Mouse (Mus musculus): ENCODE measurements around the gene Pnpla1. TPM values are rescaled to one million over a fixed set of nuclear protein-coding genes. Genes with fewer than 3 reads are reported as not detected.
A peak's percentile ranks its signal among the peaks of the same experiment; 100 is the strongest.

Gene Pnpla1
- polyA plus RNA-seq, 1 experiment from 2014 or later, result 0.16 TPM

- Histone ChIP-seq H3K9me3 (ENCODE audit: low read length) (no peaks in the 10 kb centered on the region), H3K4me3 (ENCODE audit: low read depth, low read length) (no peak overlapping the region), H3K4me2 (ENCODE audit: low read depth, low read length) (no peak overlapping the region), H3K9ac (replicated peaks) (no peak overlapping the region), H3K27ac (ENCODE audit: low read depth) (no peak overlapping the region), H3K36me3 (replicated peaks; ENCODE audit: insufficient read depth, low read length) (no peaks in the 10 kb centered on the region), H3K27me3 (ENCODE audit: insufficient read depth, low read length) (no peaks in the 10 kb centered on the region), H3K4me1 (ENCODE audit: insufficient read depth) (peaks cover 14% of the 10 kb centered on the region; the same call in 1 of the 2 replicates)
- whole genome bisulfite sequencing (ENCODE audit: insufficient replicate concordance), result 58% methylated on average over 7 of the region's 7 CpGs
- DNase-seq, result no peak
- no peak for TF ChIP-seq EP300 (IDR thresholded peaks at IDR 0.05; ENCODE audit: low read depth)
- no peak for ATAC-seq
Observed at GRCm38 (mm10) chr17:28874825-28875224, 16.6 kb downstream of the Pnpla1 start.

GRCm38 (mm10) chr17:28875316-28875715 lies 17.1 kb downstream of the Pnpla1 start:
- Histone ChIP-seq H3K9me3 (ENCODE audit: low read length) (no peaks in the 10 kb centered on the region), H3K36me3 (replicated peaks; ENCODE audit: insufficient read depth, low read length) (no peaks in the 10 kb centered on the region), H3K4me3 (ENCODE audit: low read depth, low read length) (no peak overlapping the region), H3K9ac (replicated peaks) (no peak overlapping the region), H3K4me2 (ENCODE audit: low read depth, low read length) (no peak overlapping the region), H3K27me3 (ENCODE audit: insufficient read depth, low read length) (peaks cover 4% of the 10 kb centered on the region; the same call in 1 of the 2 replicates), H3K4me1 (ENCODE audit: insufficient read depth) (peaks cover 16% of the 10 kb centered on the region; the same call in 1 of the 2 replicates), H3K27ac (ENCODE audit: low read depth) (no peak overlapping the region)
- 43% methylated on average over 8 of the region's 8 CpGs for WGBS (ENCODE audit: insufficient replicate concordance)
- ATAC-seq (peak; percentile 69), DNase-seq (peak; percentile 64)
- no peak for TF ChIP-seq CTCF (IDR thresholded peaks at IDR 0.05; ENCODE audit: low read depth)
- TF ChIP-seq EP300 (IDR thresholded peaks at IDR 0.05; ENCODE audit: low read depth), result no peak

- no peak for ATAC-seq
- H3K36me3 ChIP-seq (replicated peaks; ENCODE audit: insufficient read depth, low read length), result no peaks in the 10 kb centered on the region
- no peak overlapping the region for H3K4me3 ChIP-seq (ENCODE audit: low read depth, low read length)
- H3K27ac ChIP-seq (ENCODE audit: low read depth), result no peak overlapping the region
- no peaks in the 10 kb centered on the region for H3K9me3 ChIP-seq (ENCODE audit: low read length)
- no peak overlapping the region for H3K9ac ChIP-seq (replicated peaks)
- WGBS (ENCODE audit: insufficient replicate concordance), result 79% methylated on average over 5 of the region's 5 CpGs
- no peak for DNase-seq
- no peak overlapping the region for H3K4me2 ChIP-seq (ENCODE audit: low read depth, low read length)
- no peak for TF ChIP-seq CTCF (IDR thresholded peaks at IDR 0.05; ENCODE audit: low read depth)
- TF ChIP-seq EP300 (IDR thresholded peaks at IDR 0.05; ENCODE audit: low read depth), result no peak
- H3K4me1 ChIP-seq (ENCODE audit: insufficient read depth), result peaks cover 16% of the 10 kb centered on the region; the same call in 1 of the 2 replicates
- H3K27me3 ChIP-seq (ENCODE audit: insufficient read depth, low read length), result peaks cover 8% of the 10 kb centered on the region; the same call in 1 of the 2 replicates
Observed at GRCm38 (mm10) chr17:28876331-28876730, 18.1 kb downstream of the Pnpla1 start.

GRCm38 (mm10) chr17:28876821-28877220 lies 18.6 kb downstream of the Pnpla1 start:
- Histone ChIP-seq H3K27ac (ENCODE audit: low read depth) (no peak overlapping the region), H3K4me3 (ENCODE audit: low read depth, low read length) (no peak overlapping the region), H3K9ac (replicated peaks) (no peak overlapping the region), H3K9me3 (ENCODE audit: low read length) (no peaks in the 10 kb centered on the region), H3K4me1 (ENCODE audit: insufficient read depth) (peaks cover 14% of the 10 kb centered on the region; the same call in 1 of the 2 replicates), H3K36me3 (replicated peaks; ENCODE audit: insufficient read depth, low read length) (no peaks in the 10 kb centered on the region), H3K4me2 (ENCODE audit: low read depth, low read length) (no peak overlapping the region), H3K27me3 (ENCODE audit: insufficient read depth, low read length) (peaks cover 11% of the 10 kb centered on the region; the same call in 1 of the 2 replicates)
- WGBS (ENCODE audit: insufficient replicate concordance), result 26% methylated on average over 19 of the region's 19 CpGs
- TF ChIP-seq EP300 (IDR thresholded peaks at IDR 0.05; ENCODE audit: low read depth) (no peak), CTCF (IDR thresholded peaks at IDR 0.05; ENCODE audit: low read depth) (peak; percentile 66)
- DNase-seq, result peak; percentile 46
- ATAC-seq, result no peak

GRCm38 (mm10) chr17:28879931-28880391 lies 21.8 kb downstream of the Pnpla1 start:
- TF ChIP-seq EP300 (IDR thresholded peaks at IDR 0.05; ENCODE audit: low read depth) (no peak), CTCF (IDR thresholded peaks at IDR 0.05; ENCODE audit: low read depth) (peak; percentile 97)
- Histone ChIP-seq H3K4me3 (ENCODE audit: low read depth, low read length) (no peak overlapping the region), H3K9ac (replicated peaks) (no peak overlapping the region), H3K9me3 (ENCODE audit: low read length) (no peaks in the 10 kb centered on the region), H3K27me3 (ENCODE audit: insufficient read depth, low read length) (peaks cover 11% of the 10 kb centered on the region; the same call in 1 of the 2 replicates), H3K36me3 (replicated peaks; ENCODE audit: insufficient read depth, low read length) (no peaks in the 10 kb centered on the region), H3K27ac (ENCODE audit: low read depth) (no peak overlapping the region), H3K4me2 (ENCODE audit: low read depth, low read length) (no peak overlapping the region), H3K4me1 (ENCODE audit: insufficient read depth) (peaks cover 10% of the 10 kb centered on the region; the same call in 1 of the 2 replicates)
- 10% methylated on average over 18 of the region's 18 CpGs for WGBS (ENCODE audit: insufficient replicate concordance)
- DNase-seq (peak; percentile 86), ATAC-seq (no peak)

- ATAC-seq, result peak; percentile 50; the same call in 1 of the 2 replicates
- H3K4me3 ChIP-seq (ENCODE audit: low read depth, low read length), result no peak overlapping the region
- H3K36me3 ChIP-seq (replicated peaks; ENCODE audit: insufficient read depth, low read length), result no peaks in the 10 kb centered on the region
- no peaks in the 10 kb centered on the region for H3K9me3 ChIP-seq (ENCODE audit: low read length)
- H3K27me3 ChIP-seq (ENCODE audit: insufficient read depth, low read length), result peaks cover 11% of the 10 kb centered on the region; the same call in 1 of the 2 replicates
- WGBS (ENCODE audit: insufficient replicate concordance), result 5% methylated on average over 12 of the region's 12 CpGs
- H3K4me1 ChIP-seq (ENCODE audit: insufficient read depth), result peaks cover 7% of the 10 kb centered on the region; the same call in 1 of the 2 replicates
- no peak for TF ChIP-seq EP300 (IDR thresholded peaks at IDR 0.05; ENCODE audit: low read depth)
- TF ChIP-seq CTCF (IDR thresholded peaks at IDR 0.05; ENCODE audit: low read depth), result no peak
- H3K27ac ChIP-seq (ENCODE audit: low read depth), result no peak overlapping the region
- H3K9ac ChIP-seq (replicated peaks), result no peak overlapping the region
- peak; percentile 84 for DNase-seq
- peak overlapping the region; percentile 2; the same call in 1 of the 2 replicates for H3K4me2 ChIP-seq (ENCODE audit: low read depth, low read length)
Observed at GRCm38 (mm10) chr17:28882316-28882715, 24.1 kb downstream of the Pnpla1 start.

Data from liver, postnatal 0 days (tissue).